Mouse (Mus musculus) heart, adult 8-10 months (tissue): ENCODE data around the gene Abcc4. TPM values are rescaled to one million over a fixed set of nuclear protein-coding genes. Genes with fewer than 3 reads are reported as not detected.
A peak's percentile ranks its signal among the peaks of the same experiment; 100 is the strongest.

ENCODE experiments used
- DNase-seq: peaks from one replicate; pipeline ENCODE4 v3.0.0; 2022; ENCODE audit warnings: low spot score
- total RNA-seq, 4 experiments: library from RNA; stranded (reverse); gene quantifications; 2 replicates each; pipeline ENCODE4 v1.2.4; 2022

The Abcc4 gene
- total RNA-seq, 4 experiments from 2014 or later: 7.4 to 9.9 (median 8.5) TPM

DNA sequence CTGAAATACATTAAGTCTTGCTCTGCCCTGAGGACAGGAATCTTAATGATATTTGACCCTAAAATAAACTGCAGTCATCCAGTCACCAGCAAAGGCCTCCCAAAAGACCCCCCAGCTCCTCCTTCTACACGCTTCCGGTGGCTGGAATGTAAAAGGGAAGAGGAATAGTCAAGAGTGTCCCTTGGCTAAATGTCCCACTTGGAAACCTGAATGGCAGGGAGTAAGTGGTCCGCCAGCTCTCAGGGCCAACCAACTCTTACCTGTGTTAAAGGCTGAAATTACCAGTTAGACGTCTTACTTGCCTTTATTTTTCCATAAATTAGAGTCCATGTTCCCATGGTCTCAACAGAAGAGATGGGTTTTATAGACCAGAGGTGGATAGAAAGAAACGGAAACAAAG is 6.9 kb upstream of the Abcc4 start:
- DNase-seq: no peak

DNA sequence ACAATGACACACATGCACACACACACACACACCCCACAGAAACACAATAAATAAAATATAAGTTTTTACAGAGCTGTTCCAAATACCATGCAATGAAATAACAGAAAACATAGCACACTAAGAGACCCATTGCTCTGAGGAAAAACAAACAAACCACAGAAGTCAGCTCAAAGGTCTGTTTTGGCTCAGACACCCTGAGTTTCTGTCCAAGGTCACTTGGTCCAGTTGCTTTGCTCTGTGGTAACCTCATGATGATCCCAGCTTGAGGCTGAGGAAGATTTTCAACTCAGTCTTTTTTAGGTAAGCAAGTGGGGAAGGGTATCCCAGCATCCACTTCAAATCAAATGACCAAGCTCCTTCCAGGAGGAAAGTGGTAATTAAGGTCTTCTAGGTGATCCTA is 4.9 kb upstream of the Abcc4 start:
- no peak for DNase-seq

DNA sequence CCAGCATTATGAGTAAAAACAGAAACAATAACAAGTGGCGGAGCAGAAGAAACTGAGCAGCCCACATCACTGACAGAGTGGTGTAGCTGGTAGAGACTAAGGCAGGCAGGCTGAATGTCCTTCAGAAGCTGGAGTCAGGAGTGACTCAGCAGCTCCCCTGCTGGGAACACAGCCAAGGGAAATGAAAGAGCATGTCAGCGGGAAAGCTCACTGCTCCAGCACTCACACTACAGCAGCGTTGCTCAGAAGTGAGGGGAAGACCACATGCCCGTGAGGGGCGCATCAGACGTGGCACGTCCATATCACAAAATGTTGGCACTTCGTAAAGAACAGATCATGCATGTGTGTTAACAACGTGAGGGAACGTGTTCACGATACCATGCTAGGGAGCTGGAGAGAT is 3.7 kb upstream of the Abcc4 start:
- DNase-seq: peak; percentile 94

DNA sequence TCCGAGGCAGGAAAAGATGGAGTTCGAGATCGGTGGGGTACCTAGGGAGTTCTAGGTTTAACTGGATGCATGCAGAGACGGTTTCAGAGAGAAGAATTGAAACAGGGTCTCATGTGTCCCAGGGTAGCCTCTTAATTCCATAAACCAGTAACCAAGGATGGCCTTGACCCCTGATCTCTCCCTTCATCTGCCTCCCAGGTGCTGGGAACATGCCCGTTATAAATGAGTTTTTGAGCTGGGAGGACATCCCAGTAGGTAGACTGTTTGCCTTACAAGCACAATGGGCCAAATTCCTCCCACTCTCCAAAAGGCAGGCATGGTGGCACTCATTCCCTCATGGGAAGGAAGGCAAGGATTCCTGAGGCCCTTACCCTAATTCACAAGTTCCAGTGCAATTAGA is 2.1 kb upstream of the Abcc4 start:
- no peak for DNase-seq

DNA sequence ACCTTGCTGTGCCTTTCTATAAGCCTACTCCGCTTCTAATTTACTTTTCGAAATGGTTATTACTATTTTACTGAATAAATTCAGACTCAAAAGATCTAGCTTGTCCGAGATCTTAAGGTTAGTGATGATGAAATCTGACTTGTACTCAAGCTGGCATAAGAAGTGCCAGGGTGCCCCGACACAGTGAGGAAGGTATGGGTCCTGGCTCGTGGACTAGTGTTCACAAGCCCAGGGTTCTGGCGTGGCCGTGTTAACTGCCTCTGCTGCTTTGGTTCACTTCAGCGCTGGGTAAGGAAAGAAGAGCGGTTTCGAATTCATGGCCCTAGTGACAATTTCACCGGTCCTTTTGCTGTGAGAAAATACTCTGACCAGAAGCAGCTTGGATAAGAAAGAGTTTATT is 943 bp upstream of the Abcc4 start:
- DNase-seq: no peak

DNA sequence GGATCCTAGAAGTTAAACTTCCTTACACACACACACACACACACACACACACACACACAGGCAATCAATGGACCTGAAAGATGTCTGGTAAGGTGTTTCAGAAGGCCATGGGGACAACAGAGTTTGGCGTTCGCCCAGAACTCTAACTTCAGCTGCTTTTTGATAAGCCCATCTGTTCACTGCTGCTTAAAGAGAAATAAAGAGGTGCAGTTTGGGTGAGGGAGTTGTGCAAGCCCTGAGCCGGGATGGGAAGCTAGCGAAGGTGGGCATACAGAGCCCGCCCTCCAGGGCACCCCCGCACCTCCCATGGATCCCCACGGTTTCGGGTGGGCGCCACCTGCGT is 583 bp downstream of the Abcc4 start:
- no peak for DNase-seq

DNA sequence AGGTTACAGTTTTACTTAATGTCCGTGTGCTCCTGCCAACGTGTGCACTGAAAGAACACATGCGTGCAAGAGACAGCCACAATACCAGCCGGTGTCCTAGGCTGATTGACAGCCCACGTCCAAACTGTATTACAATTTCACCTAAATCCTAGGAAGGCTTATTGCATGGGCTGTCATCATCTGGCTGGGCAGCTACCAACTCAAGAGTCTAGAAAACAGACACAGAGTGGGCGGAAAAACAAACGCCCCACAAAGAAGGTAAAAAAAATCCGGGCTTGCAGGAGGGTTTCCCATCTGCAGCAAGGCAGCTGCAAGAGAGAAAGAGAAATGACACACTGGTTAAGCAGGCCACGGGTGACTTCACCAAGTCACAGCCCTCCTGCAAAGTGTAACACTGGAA is 2.7 kb downstream of the Abcc4 start:
- no peak for DNase-seq

DNA sequence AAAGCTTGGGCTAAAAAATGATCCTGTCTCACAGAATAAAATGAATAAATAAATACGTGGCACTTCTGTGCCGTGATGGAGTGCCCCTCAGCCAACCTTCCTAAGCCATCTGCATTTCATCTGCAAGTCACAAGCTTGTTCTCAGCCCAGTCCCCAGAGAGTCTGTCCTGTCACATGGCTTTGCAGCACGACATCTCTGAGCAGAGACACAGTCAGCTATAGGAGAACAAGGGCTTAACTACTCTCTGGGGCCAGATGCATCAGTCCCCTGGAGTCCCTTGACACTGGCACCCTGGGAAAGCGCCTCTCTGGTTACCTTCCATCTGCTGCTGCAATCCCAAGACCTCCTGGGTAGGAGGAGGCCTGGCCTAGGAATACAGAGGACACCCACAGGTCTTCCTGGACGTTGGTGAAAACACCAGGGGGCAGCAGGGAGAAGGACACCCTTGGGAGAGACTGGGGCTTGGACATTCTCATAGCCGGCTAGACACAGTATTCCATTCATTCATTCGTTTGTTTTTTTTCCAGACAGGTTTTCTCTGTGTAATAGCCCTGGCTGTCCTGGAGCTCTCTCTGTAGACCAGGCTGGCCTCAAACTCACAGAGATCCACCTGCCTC is 3.9 kb downstream of the Abcc4 start:
- peak; percentile 54 for DNase-seq

DNA sequence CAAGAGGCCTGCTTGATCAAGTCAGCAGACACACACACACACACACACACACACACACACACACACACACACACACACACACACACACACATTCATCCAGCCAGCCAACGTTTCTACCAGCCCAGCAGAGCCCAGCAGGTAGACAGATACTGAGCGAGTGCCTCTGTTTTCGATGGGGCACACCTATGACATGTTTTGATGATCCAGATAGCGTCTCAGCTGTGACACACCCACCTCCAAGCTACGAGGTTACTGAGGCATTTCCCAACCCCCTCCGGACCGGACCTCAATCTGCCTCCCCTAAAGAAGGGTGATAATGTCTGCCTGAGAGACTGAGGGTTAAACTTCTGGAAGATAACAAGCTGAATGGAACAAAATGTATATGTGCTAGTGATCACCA is 5.4 kb downstream of the Abcc4 start:
- no peak for DNase-seq

DNA sequence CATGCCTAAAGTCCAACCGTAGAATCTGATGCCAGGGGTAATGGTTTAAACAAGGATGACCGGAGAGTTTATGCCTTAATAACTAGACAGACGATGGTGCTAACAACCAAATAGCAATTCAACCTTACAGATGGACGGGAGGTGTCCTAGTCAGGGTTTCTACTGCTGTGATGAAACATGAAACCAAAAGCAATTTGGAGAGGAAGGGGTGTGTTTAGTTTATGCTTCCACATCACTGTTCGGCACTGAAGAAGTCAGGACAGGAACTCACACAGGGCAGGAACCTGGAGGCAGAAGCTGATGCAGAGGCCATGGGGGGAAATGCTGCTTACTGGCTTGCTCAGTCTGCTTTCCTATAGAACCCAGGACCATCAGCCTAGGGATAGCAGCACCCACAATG is 6.1 kb downstream of the Abcc4 start:
- DNase-seq: no peak

DNA sequence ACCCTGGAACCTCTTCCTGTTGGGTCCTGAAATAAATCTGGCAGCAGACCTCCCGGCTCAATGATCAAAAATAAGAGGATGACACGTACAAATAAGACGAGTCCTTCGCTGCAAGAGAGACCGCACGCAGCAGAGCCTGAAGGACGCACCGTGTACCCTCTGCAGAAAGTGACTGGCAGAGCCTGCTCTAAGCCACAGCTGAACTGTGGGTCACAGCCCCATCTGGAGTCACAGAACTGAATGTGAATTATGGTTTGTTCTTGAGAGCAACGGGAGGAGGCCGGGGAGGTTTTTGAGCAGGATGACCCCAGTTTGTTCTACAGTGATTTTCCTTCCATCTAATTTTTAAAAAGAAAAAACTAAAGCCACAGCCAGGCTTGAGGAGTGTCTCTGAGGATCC is 6.5 kb downstream of the Abcc4 start:
- no peak for DNase-seq

DNA sequence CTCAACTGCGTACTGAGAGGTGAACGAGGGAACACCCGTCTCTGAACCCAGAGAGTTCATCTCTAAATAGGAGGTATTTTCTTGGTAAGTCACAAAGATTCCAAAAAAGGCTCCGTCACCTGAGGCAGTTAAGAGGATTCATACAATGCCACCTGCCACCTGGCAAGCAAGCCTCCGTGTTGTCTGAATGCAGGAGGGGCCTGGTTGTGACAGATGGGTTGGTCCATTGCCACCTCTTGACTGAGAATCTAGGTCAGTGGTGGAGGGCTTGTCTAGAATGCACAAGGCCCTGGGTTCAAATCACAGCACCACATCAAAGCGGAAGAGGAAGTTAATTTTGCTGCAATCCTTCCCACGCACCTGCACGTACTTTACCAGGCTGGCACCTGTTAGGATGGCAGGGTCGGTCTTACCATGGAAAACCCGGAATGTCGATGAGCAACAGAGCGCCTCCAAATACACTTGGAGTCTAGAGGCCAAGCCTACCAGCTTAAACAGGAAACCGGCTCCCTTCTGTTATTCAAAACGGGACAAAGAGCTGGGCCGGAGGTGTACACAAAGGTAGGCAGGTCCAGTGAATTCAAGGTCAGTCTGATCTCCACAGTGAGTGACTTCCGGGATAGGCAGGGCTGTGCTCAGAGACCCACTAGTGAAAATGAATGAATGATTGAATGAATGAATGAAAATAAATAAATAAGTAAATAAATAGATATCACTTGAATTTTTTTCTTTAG is 9.3 kb downstream of the Abcc4 start:
- no peak for DNase-seq

DNA sequence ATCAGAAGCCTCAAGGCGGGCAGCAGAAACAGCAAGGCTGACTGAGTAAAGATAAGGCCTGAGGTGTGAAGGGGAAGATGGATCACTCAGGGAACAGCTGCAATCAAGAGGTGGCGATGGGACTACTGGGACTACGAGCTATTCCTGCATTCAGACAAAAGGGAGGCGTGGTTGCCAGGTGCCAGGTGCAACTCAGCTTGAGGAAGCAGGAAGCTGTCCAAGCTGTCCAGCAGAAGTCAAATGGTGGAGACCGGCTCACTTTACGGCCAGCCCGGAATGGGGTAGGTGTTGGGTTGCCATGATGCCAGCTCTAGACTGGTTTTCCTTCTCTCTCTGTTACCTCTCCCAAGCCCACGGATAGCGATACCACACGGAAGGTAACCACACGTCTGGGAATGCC is 10.2 kb downstream of the Abcc4 start:
- DNase-seq: no peak

DNA sequence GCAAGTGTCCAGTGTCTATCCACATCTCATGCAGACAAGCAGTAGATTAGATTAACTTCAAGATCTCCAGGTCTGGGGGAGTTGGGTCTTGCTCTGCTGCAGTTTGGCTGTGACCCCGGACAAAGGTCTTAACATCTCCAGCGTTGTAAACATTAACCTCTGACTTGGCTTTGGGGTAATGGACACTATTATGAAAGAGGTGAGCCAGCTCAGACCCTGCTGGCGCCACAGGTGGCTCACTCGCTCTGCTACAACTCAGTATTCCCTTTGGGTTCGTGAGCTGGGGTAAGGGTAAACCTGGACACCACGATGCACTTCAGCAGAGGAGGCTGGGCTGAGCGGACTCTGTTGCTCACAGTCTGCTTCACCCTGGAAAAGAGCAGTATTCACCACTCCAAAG is 11.7 kb downstream of the Abcc4 start:
- DNase-seq: no peak

DNA sequence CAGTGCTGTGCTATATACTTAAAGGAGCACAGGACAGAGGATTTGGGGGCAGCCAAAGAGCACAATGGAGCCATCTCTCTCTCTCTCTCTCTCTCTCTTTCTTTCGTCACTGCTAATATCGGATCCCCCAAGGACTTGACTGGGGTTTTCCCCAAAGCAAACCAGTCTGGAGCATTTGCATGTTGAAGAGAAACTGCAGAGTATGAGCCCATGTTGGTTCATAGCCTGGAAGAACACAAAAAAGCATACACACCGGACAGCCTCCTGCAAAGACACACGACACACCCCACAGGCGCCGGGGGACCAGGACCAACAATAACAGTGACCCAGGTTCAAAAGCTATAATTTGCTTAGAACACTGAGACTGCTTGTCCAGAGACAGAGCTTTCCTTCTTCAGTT is 14.1 kb downstream of the Abcc4 start:
- DNase-seq: no peak

DNA sequence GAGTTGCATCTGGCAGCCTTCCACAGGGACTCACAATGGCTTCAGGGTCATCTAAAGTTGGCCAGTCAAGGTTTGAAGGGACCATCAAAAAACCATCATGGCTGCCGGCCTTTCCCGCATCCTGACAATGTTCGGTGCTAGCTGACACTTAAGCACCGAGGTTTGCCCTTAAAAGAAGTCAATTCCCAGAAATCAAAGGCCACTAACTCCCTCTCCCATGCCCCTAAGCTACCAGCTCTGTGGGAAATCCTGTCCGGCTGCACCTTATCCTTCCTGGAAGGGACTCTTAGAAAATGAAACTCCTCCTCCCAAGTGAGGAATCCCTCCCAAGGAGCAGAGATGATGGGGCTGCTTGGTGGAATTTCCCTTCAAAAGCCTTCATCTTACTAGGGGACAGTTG is 14.6 kb downstream of the Abcc4 start:
- DNase-seq: no peak

DNA sequence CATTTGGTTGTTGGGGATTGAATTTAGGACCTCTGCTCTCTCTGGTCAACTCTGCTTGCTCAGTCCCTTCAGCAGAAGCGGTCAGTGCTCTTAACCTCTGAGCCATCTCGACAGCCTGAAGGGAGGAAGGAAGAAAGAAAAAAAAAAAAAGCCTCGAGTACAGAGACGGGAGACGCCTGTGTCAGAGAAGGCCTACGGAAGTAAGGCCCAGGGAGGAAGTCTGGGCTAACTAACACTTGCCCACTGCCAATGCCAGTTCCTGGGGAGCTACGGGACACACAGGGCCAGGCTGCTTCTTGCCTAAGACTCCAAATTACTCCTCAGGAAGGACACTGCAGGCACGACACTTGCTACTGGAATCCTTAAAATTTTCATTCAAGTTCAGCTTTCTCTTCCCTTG is 15.1 kb downstream of the Abcc4 start:
- peak; percentile 31 for DNase-seq

DNA sequence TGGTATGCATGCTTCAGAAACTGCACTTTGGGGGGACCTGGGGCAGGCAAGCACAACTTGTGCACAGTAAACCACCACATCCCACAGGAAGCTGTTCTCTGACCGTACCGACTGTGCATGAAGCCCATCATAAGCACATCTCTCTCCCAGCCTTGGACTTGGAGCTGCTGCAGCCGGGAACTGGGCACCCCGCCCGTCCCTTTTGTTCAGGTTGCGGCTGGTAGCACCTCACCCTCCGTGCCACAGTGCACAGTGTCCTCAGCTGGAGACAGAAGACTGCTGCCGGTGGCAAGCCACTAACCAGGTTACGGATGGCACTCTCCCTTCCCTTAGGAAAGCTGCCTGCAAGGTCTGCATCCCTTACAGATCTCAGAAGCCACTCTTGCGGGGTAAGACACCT is 15.7 kb downstream of the Abcc4 start:
- no peak for DNase-seq

DNA sequence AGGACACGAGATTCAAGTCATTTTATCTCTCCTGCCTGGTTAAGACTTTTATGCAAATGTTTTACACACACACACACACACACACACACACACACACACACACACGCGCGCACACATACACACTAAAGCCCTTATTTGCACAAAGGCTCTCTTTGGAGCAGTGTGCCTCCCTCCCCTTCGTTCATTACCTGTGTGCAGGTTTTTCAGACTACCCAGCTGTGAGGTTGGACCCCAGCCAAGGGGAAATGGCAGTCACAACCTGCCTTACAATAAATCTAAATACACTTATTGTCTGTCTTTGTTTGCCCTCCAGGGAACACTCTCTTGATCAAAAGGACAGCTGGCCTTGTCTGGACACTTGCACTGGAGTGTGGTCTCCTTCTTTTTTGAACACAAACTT is 17.4 kb downstream of the Abcc4 start:
- DNase-seq: no peak

DNA sequence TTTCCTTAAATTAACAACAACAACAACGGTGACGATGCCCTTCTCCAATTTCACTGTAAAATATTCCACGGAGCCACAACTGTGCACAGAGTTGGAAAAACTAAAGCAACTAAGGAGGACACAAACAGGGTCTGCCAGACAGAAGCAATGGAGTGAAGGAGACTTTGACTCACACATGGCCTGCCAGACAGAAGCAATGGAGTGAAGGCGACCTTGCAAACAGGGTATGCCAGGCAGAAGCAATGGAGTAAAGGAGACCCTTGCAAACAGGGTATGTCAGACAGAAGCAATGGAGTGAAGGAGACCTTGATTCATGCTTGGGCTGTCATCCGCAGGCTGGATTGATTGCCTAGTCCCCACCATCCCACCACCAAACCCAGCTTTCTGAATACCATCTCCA is 19.2 kb downstream of the Abcc4 start:
- DNase-seq: no peak

DNA sequence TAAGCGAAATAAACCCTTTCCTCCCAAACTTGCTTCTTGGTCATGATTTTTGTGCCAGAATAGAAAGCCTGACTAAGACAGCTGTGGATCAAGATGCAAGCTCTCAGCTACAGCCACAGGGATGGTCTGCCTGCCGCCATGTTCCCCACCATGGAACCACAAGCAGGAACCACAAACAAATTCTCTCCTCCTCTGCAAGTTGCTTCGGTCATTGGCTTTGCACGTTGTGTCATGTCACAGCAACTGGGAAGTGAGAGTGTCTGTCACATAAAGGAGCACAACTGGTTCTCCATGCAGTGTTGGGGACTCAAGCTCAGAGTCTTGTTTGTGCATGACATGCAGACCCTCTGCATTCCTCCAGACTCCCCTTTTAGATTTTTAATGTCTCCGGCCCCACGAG is 20.4 kb downstream of the Abcc4 start:
- no peak for DNase-seq

DNA sequence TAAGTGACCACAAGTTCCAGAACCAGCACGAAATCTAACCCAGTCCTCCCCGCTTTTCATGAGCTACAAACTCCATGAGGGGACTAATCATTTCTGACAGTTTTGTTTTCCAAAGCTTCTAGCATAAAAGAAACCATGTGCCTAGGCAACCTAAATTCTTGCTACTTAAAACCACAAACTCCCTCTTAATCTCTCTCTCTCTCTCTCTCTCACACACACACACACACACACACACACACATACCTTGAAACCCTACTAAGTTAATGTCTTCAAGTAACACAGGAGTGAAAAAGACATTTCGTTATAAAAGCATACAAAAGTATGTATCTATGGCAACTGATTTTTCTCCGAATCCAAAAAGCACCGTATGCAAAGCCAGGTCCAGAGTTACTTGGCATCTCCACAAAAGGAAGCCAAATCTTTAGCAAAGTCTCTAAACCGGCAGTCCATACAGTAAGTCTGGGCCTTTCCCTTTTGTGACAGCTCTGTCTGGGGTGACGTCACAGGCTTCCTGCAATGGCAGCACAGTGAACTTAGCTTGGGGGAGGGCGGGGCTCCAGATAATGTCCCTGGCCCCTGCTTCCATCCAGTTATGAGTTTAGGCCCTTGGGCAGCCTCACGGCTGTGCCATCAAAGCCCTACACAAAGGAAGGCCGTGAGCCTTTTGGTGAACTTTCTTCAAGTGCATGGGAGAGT is 23.5 kb downstream of the Abcc4 start:
- DNase-seq: no peak

DNA sequence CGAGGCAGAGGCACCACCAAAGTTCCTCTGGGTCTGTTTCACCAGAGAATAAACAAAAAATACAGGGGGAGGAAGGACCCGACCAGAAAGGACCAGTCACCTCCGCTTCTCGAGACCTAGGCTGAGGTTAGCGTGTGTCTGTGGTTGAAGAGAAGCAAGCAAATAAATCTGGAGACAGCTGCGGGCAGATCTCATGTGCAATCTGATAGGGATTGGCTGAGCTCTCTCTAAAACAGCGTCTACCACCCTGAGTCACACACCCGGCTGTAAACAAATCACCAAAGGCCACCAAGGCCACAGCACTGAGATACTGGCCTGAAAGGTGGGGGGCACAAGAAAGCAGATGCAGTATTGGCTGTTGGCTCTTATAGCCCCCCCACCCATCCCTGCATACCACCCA is 24.9 kb downstream of the Abcc4 start:
- no peak for DNase-seq
